9 mouse cellular contexts compared by ENCODE assay signal in genomic region chr6:90486176-90486921, GRCm38 (mm10). TPM values are rescaled to one million over a fixed set of nuclear protein-coding genes. Genes with fewer than 3 reads are reported as not detected.
A peak's percentile ranks its signal among the peaks of the same experiment; 100 is the strongest.
DNase-seq lines count a peak whose midpoint lies in the region; TF ChIP-seq lines count a peak whose summit lies in the region.
"Had no signal": no experiment of that assay in that cellular context is flagged by ENCODE, and none has a peak within 500 bp of the region (broad histone marks: within the 10 kb centered on the region; RNA-seq: fewer than 3 reads in every experiment).

Gene Aldh1l1, plus strand, starts transcription at chr6:90486427.

- no peak for TF ChIP-seq CTCF in brain, embryonic 14.5 days (IDR thresholded peaks at IDR 0.05; ENCODE audit: borderline replicate concordance, extremely low read depth, insufficient read depth, insufficient read length)

- TF ChIP-seq POLR2A in brain, embryonic 14.5 days (IDR thresholded peaks at IDR 0.05; ENCODE audit: borderline replicate concordance, extremely low read depth, insufficient read depth, insufficient read length, poor library complexity, severe bottlenecking): no peak

- no peak for DNase-seq in layer of hippocampus, adult 18-20 months (ENCODE audit: low spot score in 2 of 2)
- no peak for DNase-seq in layer of hippocampus, adult 11-12 months (ENCODE audit: low spot score)
- no peak for DNase-seq in adrenal gland, adult 2 months
- no peak for DNase-seq in brain, embryonic 14.5 days (ENCODE audit: low read depth)
- DNase-seq in left cerebral cortex, postnatal 14 days (ENCODE audit: low spot score in 2 of 2): peak in 1 of 2 experiments; percentile 54
- no peak for DNase-seq in urinary bladder, postnatal 4 days (ENCODE audit: low spot score in 2 of 2)
- no peak for DNase-seq in MN1 (ENCODE audit: low spot score)
- DNase-seq: cerebellum, adult 11-12 months; lung, postnatal 10 days had no signal

- intact Hi-C loops in left cerebral cortex, postnatal 14 days (cut with DNase I): no loop called here

RNA-seq across cellular contexts. Expression of gene Aldh1l1, which starts in this region (rescaled TPM):
- 10 to 100 TPM; 40.1 to 43.6 TPM for total RNA-seq in layer of hippocampus, adult 18-20 months (2021)
- total RNA-seq in adrenal gland, adult 2 months (2021): 100 to 1,000 TPM; 136 to 202 TPM
- polyA plus RNA-seq in adrenal gland, adult 2 months (2012; rRNA removed): 83.4 and 111 TPM in 2 replicates
- 20.4 and 33.6 TPM in 2 replicates for polyA plus RNA-seq in brain, embryonic 14.5 days (2012; rRNA removed)
- 10 to 100 TPM; 61.4 to 65.8 TPM for total RNA-seq in left cerebral cortex, postnatal 14 days (2021)
